Mouse (Mus musculus) heart, postnatal 14 days (tissue): ENCODE measurements at regions not wholly inside any gene's neighbourhood (a gene's known extent, or its start where the extent isn't known, plus 50 kb on each side); places are given as distances from the start of the nearest gene placed in this dataset.

Experiments
- DNase-seq, 2 experiments: peaks; one replicate each; pipeline ENCODE4 v3.0.0; 2021 to 2022
- intact Hi-C: fragments of 180-260 bp; cut with DNase I; formaldehyde crosslinking; loops from one replicate; pipeline ENCODE4 v1.15.1; 2025

- intact Hi-C loops: no loop called here
- DNase-seq: no peak
Observed at GRCm38 (mm10) chr3:130891310-130891709, 161.1 kb upstream of the Rpl34 start.

- no peak for DNase-seq
- intact Hi-C loops: loop anchor here (5.0 kb wide), 1 partner anchor 349 kb away; no protein-coding TSS in a partner anchor
Observed at GRCm38 (mm10) chr3:130888587-130888986, 158.4 kb upstream of the Rpl34 start.

- DNase-seq: peak in 1 of 2 experiments; percentile 13
- intact Hi-C loops: loop anchor here (5.0 kb wide), 1 partner anchor 350 kb away; no protein-coding TSS in a partner anchor
Observed at GRCm38 (mm10) chr3:130887540-130888312, 157.5 kb upstream of the Rpl34 start.

- DNase-seq: no peak
Observed at GRCm38 (mm10) chr3:130885974-130886373, 155.8 kb upstream of the Rpl34 start.

GRCm38 (mm10) chr3:130884393-130884792, 154.2 kb upstream of the Rpl34 start:
- intact Hi-C loops: no loop called here
- DNase-seq: no peak

More at GRCm38 (mm10) chr3:130885974-130886373, 155.8 kb upstream of the Rpl34 start:
- intact Hi-C loops: loop anchor here (5.0 kb wide), 1 partner anchor 351 kb away; no protein-coding TSS in a partner anchor

GRCm38 (mm10) chr3:130883928-130884327, 153.7 kb upstream of the Rpl34 start:
- no peak for DNase-seq
- intact Hi-C loops: no loop called here

- intact Hi-C loops: no loop called here
- DNase-seq: no peak
Observed at GRCm38 (mm10) chr3:130883319-130883718, 153.1 kb upstream of the Rpl34 start.

- no peak for DNase-seq
- intact Hi-C loops: no loop called here
Observed at GRCm38 (mm10) chr3:130880482-130880881, 150.3 kb upstream of the Rpl34 start.

GRCm38 (mm10) chr3:130879463-130879862, 149.3 kb upstream of the Rpl34 start:
- intact Hi-C loops: no loop called here
- DNase-seq: no peak

- no peak for DNase-seq
- intact Hi-C loops: no loop called here
Observed at GRCm38 (mm10) chr3:130878834-130879233, 148.6 kb upstream of the Rpl34 start.

- intact Hi-C loops: no loop called here
- no peak for DNase-seq
Observed at GRCm38 (mm10) chr3:130877981-130878380, 147.8 kb upstream of the Rpl34 start.

GRCm38 (mm10) chr3:130873745-130874144, 143.5 kb upstream of the Rpl34 start:
- DNase-seq: no peak

GRCm38 (mm10) chr3:130866952-130867632, 136.9 kb upstream of the Rpl34 start:
- intact Hi-C loops: no loop called here
- no peak for DNase-seq

More at GRCm38 (mm10) chr3:130873745-130874144, 143.5 kb upstream of the Rpl34 start:
- intact Hi-C loops: no loop called here

GRCm38 (mm10) chr3:130864783-130865182, 134.6 kb upstream of the Rpl34 start:
- no peak for DNase-seq
- intact Hi-C loops: no loop called here

- intact Hi-C loops: no loop called here
- no peak for DNase-seq
Observed at GRCm38 (mm10) chr3:130863376-130863775, 133.2 kb upstream of the Rpl34 start.

- intact Hi-C loops: no loop called here
- DNase-seq: no peak
Observed at GRCm38 (mm10) chr3:130860315-130860714, 130.1 kb upstream of the Rpl34 start.

- intact Hi-C loops: no loop called here
- DNase-seq: no peak
Observed at GRCm38 (mm10) chr3:130853866-130854265, 123.7 kb upstream of the Rpl34 start.

GRCm38 (mm10) chr3:130850766-130851308, 120.6 kb upstream of the Rpl34 start:
- intact Hi-C loops: no loop called here
- no peak for DNase-seq

- DNase-seq: no peak
- intact Hi-C loops: no loop called here
Observed at GRCm38 (mm10) chr3:130841755-130842154, 111.6 kb upstream of the Rpl34 start.

GRCm38 (mm10) chr3:130839924-130840440, 109.8 kb upstream of the Rpl34 start:
- no peak for DNase-seq
- intact Hi-C loops: no loop called here
